Mouse (Mus musculus) heart, embryonic 11.5 days (tissue): ENCODE measurements around the gene Vps8. TPM values are rescaled to one million over a fixed set of nuclear protein-coding genes. Genes with fewer than 3 reads are reported as not detected.
A peak's percentile ranks its signal among the peaks of the same experiment; 100 is the strongest.

Source experiments
- ATAC-seq: fragments of 200-750 bp; cut with Nextera tagmentation; replicated peaks from 2 replicates; pipeline ENCODE4 v1.8.0; 2017; ENCODE audit warnings: moderate library complexity; ENCODE audit not compliant: insufficient number of reproducible peaks, low FRiP score, low TSS enrichment
- H3K27ac ChIP-seq: fragments of 300-500 bp; sonication (generic); 2 replicates; pipeline ENCODE4 v1.5.1; 2014; ENCODE audit warnings: mild to moderate bottlenecking, low read depth, low read length
- H3K27me3 ChIP-seq: fragments of 300-500 bp; sonication (generic); 2 replicates; pipeline ENCODE4 v1.6.1; 2014; ENCODE audit warnings: mild to moderate bottlenecking, low read length, mixed read lengths; ENCODE audit not compliant: control insufficient read depth, insufficient read depth
- H3K36me3 ChIP-seq: fragments of 300-500 bp; sonication (generic); 2 replicates; pipeline ENCODE4 v1.6.1; 2014; ENCODE audit warnings: mild to moderate bottlenecking, low read length, moderate library complexity, mixed read lengths; ENCODE audit not compliant: control insufficient read depth, insufficient read depth
- H3K4me1 ChIP-seq: fragments of 300-500 bp; sonication (generic); 2 replicates; pipeline ENCODE4 v1.6.1; 2014; ENCODE audit warnings: low read length; ENCODE audit not compliant: control insufficient read depth, insufficient read depth
- H3K4me2 ChIP-seq: fragments of 300-500 bp; sonication (generic); 2 replicates; pipeline ENCODE4 v1.6.1; 2014; ENCODE audit warnings: mild to moderate bottlenecking, moderate library complexity
- H3K4me3 ChIP-seq: fragments of 300-500 bp; sonication (generic); 2 replicates; pipeline ENCODE4 v1.5.1; 2014; ENCODE audit warnings: low read depth, low read length
- H3K9ac ChIP-seq: fragments of 300-500 bp; sonication (generic); 2 replicates; pipeline ENCODE4 v1.6.1; 2014; ENCODE audit warnings: mild to moderate bottlenecking, low read depth, low read length, moderate library complexity
- H3K9me3 ChIP-seq: fragments of 300-500 bp; sonication (generic); replicated peaks from 2 replicates; pipeline ENCODE4 v1.6.1; 2016; ENCODE audit warnings: low read length; ENCODE audit not compliant: control insufficient read depth
- WGBS: fragments of 180-500 bp; shearing (Covaris S2); extraction: QIAGEN DNeasy Blood & Tissue Kit; methylation state at CpG from one replicate; pipeline ENCODE4 v1.1.7; 2014; ENCODE audit not compliant: insufficient replicate concordance; 5-methylcytosine and 5-hydroxymethylcytosine counted together
- polyA plus RNA-seq: library from polyadenylated mRNA; unstranded; fragments of >200 nt; fragmentation: Nextera tagmentation; extraction: Ambion mirVana; gene quantifications from 2 replicates; pipeline ENCODE4 v1.2.1, GENCODE M21; 2014

Gene Vps8
- polyA plus RNA-seq, 1 experiment from 2014 or later, result 22.5 TPM

DNA sequence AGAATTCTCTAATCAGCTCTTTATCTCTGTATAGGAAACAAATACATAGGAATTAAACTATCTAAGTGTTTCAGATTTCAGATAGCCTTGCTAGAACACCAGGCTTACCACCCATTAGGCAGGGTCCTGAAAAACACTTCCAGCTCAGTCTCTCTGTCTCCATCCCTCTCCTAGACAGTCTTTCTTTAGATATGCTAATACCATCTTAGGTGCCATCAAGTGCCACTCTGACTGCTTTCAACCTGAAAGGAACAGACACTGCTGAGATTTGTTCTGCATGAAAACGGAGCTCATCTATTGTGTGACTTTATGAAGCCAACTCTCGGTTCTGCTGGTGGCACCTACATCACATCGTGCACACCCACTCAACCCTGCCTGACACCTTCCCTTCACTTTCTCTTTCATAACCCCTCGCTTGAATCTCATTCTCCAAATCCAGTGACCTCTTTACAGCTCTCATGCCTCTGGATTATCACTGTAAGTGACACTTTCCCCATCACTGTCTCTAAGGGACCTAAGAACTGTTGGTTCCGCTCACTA, 267.4 kb downstream of the Vps8 start:
- Histone ChIP-seq H3K4me1 (peaks cover 12% of the 10 kb centered on the region), H3K9ac (no peak overlapping the region), H3K36me3 (no peaks in the 10 kb centered on the region), H3K4me3 (no peak overlapping the region), H3K4me2 (no peak overlapping the region; the same call in 1 of the 2 replicates), H3K27me3 (no peaks in the 10 kb centered on the region), H3K9me3 (no peaks in the 10 kb centered on the region), H3K27ac (no peak overlapping the region)
- whole genome bisulfite sequencing, result 37% methylated on average over 5 of the region's 5 CpGs
- ATAC-seq, result no peak

DNA sequence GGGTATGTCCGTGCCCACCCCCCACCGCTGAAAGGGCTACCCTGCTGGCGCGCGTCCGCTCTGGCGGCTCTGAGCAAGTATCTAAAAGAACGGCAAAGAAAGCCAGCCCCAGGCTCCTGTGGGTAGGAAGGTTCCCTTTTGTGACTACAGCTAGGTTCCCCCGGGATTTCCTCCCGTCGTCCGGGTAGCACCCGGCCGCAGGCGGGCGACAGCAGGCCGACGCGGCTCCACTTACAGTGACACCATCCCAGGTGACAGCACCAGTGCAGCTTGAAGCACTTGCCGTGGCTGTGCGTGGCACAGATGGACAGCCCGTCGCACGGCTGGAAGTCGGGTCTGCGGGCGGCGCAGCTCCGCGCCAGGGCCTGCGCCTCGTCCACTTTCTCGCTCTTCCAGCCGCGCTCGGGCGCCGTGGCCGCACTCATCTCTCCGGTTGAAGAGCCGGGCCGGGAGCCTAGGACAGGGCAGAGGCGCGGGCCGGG, 271.1 kb downstream of the Vps8 start:
- peak overlapping the region; percentile 88 for H3K9ac ChIP-seq
- H3K36me3 ChIP-seq, result no peaks in the 10 kb centered on the region
- peak; percentile 44 for ATAC-seq
- WGBS, result under 1% methylated on average over 44 of the region's 45 CpGs
- H3K4me3 ChIP-seq, result peak overlapping the region; percentile 73
- no peaks in the 10 kb centered on the region for H3K9me3 ChIP-seq
- peak overlapping the region; percentile 93 for H3K4me2 ChIP-seq
- peak overlapping the region; percentile 77 for H3K27ac ChIP-seq
- H3K4me1 ChIP-seq, result peaks cover 9% of the 10 kb centered on the region
- H3K27me3 ChIP-seq, result no peaks in the 10 kb centered on the region

Other genes starting within 250 kb of the Vps8 start
- gene Ephb3, start 218.4 kb upstream of the Vps8 start, polyA plus RNA-seq, result 12.9 and 16.0 TPM in 2 replicates